Mouse (Mus musculus): ENCODE measurements around the gene Slc4a2. TPM values are rescaled to one million over a fixed set of nuclear protein-coding genes. Genes with fewer than 3 reads are reported as not detected.

The Slc4a2 gene
- total RNA-seq, 4 experiments from 2014 or later, result 31.0 to 52.6 (median 39.2) TPM

DNA sequence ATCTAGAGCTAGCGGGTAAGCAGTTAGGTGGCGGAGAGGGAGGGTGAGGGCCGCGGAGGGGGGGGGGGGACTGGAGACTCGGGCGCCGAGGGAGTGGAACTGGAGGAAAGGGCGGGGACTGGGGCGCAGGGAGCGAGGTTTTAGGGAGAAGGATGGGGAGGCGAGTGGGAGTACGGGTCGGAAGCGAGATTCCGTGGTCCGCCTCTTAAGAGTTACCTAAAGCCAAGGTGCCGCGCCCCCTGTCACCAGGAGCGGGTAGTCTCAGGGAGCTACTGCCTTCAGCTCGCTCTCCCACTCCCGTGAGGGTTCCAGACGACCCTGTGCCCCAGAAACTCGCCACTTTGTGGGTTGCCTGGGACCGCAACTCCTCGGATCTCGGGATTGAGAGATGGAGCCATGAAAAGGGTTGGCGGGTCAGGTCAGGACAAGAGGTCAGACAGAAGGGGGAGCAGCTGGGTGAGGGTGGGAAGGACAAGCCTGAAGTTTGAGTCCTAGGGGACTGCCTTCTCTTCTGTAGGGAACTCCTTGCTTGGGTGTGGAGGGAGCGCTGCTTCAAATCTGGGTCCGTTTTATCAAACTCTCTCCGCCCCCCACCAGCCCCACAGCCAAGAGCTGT lies 1.9 kb downstream of the Slc4a2 start:
- DNase-seq (ENCODE audit: low spot score in 2 of 2), result peak in 1 of 2 experiments; percentile 38

DNA sequence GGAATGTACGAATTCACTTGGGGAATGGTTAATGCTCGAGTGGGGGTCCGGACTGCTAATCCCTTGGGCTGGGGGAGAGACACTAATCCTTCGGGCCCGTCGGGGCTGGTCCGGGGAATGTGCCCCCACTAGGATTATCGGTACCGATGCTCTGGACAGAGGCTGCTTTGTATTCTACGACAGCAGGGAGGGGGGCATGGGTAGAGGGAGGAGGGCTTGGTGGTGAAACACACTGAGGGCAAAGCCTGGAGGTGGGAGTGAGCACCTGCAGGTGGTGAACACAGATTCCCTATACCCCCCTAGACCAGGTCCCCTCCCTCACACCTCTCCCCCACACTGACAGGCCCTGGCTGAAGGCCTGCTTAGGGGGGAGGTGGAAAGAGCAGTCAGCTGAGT lies 2.4 kb downstream of the Slc4a2 start:
- DNase-seq (ENCODE audit: low spot score in 2 of 2), result peak in 1 of 2 experiments; percentile 47

DNA sequence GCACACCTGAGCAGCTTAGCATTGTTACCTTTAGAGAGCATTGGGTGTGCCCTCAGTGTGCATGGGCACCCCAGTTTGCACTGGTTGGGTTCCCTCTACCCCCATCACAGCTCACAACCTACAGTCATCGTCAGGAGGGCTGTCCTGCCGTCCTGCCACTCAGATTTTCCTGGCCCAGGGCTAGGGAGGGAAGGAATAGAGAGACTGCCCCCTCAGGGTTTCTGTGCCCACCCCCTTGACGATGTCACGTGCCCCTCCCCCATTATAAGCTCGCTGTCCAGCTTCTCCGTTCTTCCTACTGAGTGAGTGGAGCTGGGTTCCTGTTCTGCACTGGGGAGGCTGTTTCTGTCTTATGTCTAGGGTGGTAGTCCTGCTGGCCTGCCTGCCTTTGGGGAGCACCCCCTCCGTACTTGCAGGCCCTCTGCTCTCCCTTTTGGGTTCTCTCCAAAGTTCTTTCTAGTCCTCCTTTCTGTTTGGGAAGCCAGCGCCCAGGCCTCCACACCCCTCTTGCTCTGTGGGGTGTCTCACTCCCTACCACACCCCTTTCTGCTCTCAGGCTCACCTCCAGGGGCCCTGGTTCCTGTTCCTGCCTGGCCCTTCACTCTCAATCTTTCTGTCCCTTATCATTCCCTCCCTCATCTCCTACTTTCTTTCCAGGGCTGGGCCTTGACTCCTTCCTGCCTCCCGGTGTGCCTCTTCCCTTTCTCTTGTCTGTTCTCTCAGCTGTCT lies 3.1 kb downstream of the Slc4a2 start:
- peak in 1 of 2 experiments; percentile 20 for DNase-seq (ENCODE audit: low spot score in 2 of 2)

DNA sequence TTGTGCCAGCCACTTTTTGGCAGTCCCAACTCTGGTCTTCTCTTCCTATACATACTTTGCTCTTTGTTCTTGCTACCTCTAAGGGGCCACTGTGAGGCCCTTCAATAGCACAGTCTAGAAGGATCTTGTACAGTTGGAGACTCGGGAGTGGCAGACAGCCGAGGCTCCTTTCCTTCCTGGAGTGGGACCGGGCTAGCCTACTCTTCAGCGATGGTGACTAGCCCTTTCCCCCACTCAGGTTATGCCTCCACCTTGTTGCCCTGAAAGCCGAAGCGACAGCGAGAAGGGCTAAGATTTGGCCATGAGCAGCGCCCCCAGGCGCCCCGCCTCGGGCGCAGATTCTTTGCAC lies 3.6 kb downstream of the Slc4a2 start:
- DNase-seq (ENCODE audit: low spot score in 2 of 2), result peak in 1 of 2 experiments; percentile 9

DNA sequence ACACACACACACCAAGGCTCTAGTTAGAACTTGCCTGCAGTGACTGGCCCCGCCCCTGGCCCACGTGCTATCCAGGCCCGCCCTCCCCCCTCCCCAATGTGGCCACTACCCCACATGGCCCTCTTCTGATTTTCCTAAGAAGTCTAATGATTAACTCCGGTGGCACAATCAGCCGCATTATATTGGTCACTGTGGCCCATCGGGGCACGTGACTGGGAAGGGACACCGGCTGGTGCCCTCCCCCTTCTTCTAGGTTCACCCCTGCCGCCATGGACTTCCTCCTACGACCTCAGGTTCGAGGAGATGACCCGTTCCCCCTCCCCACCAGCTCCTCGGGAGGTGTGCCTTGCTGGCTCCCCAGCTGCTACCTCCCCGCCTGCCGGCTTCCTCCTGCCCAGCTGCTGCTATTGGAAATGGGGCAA lies 4.4 kb downstream of the Slc4a2 start:
- peak in 1 of 2 experiments; percentile 18 for DNase-seq (ENCODE audit: low spot score in 2 of 2)

DNA sequence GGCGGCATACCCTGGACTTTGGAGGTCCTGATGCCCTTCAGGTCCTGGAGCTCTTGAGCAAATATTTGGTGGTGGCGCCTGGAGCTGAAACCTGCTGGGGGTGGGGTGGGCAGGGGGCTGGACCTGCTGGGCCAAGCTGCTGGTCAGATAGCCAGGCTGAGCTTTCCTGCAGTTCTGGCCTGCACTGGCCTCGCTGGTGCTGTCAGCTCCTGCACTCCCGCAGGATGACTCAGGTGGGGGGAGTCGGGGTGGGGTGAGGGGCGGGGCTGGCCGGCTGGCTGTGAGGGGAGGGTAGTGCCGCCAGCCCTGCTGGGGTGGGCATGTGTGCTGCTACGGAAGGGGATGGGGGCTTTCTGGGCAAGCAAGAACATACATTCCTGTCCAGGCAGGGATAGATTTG lies 5.0 kb downstream of the Slc4a2 start:
- DNase-seq (ENCODE audit: low spot score in 2 of 2), result no peak

DNA sequence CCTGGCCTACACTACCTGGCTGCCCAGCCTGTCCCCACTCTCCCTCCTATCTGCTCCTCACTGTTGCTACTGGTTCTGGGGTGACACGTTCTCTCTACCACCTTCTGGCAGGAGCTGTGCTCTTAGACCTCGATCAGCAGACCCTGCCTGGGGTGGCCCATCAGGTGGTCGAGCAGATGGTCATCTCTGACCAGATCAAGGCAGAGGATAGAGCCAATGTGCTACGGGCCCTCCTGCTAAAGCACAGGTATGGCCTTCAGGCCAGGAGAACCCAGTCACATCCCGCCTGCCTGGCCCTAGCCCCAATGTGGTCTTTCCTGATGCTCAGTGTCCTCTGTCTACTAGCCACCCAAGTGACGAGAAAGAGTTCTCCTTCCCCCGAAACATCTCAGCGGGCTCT lies 10.4 kb downstream of the Slc4a2 start:
- DNase-seq (ENCODE audit: low spot score in 2 of 2), result no peak

DNA sequence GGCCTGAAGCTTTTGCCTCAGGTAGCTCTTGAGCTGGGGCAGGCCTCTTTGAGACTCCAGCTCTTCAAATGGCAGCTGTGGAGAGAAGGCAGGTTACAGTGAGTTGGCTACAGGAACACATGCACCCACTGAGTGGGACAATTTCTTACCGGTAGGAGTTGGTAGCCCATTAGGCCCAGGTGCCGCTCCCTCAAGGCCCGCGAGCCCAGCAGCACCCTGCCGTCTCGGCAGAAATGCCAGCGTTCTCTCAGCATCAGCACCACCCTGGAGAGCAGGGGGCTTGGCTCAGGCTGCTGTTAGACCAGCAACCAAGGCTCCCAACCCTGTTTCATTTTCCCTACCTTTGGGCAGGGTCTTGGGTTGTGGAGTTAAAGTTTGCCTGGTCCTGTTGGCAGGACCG lies 17.6 kb downstream of the Slc4a2 start:
- no peak for DNase-seq (ENCODE audit: low spot score in 2 of 2)

DNA sequence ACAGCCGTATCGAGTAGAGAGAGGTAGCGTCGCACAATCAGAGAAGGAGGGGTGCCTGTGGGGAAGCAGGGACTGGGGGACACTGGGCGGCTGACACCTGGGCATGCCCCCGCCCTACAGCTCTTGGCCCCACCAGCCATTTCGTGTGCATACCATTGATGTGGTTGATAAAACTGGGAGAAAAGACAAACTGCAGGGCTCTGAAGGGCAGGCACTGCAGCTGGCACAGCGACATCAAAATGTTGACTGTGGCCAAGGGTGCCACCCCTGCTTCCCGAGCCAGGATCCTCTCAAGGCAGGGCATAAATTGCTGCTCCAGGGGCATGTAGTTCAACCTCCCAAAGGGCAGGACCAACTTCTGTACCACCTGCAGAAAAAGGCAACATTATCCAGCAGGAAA lies 18.4 kb downstream of the Slc4a2 start:
- no peak for DNase-seq (ENCODE audit: low spot score in 2 of 2)

DNA sequence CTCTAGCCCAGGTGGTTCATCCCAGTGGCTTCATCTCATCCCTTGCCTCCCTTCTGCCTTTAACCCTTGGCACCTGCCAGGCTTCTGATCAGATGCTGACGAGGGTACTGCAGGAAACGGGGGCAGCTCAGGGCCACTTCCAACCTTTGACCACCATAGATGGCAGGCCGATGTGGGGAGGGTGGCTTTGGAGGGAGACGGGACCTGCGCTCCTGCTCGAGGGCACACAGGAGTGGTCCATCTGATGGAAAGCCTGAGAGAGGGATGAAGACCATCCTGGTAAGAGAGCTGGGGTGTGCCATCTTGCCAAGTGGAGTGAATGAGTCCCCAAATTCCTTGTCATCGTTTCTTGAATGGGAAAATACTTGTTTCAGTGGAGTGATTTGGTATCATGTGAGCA lies 19.6 kb downstream of the Slc4a2 start:
- DNase-seq (ENCODE audit: low spot score in 2 of 2), result no peak

DNA sequence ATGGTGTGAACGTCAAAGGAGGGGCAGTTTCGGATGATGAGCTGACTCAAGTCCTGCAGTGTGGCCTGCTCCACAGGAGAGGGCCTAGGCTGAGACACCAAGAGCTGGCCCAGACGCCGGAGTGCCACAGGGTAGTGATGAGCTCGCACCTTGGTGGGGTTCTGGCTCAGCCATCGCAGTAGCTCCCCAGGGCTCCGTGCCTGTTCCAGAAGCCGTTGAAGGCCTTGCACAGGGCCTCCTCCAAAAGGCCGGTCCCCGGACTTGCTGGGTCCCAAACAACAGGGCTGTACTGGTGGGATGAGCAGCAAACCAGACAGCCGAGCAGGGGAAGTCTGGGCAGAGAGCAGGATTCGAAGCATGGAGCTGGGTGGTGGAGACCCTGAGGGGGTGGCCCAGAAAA lies 20.3 kb downstream of the Slc4a2 start:
- DNase-seq (ENCODE audit: low spot score in 2 of 2), result no peak

DNA sequence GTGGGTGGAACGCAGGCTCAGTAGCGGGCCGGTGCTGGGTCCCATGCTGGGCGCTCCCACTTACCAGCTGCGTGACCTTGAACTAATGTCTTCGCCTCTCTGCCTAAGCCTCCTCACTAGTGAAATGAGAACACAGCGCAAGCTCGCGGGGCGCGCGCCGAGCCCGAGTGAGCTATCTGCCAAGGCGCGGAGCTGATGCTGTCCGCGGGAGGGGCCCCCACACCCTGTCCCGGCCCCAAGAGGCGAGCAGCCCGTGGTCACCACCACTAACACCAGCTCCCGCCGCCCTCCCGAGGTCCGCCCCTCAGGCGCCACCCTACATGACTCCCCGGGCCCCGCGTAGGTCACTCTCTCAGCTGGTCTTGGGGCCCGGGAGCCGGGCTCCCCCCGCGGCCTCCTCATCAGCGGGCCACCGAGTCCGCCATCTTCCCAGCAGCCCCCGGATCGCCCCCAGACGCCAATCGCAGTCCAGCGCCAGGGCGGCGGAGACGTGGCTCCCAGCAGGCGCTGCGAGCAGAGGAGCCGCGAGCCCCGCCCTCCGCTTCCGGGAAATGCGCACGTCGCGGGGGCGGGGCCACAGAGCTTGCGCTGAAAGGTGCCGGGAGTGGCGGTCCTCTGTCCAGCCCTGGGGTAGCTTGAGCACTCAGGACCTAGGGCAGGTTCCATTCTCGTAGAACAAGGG lies 21.2 kb downstream of the Slc4a2 start, which contains the start of gene Fastk:
Fastk (minus strand) TSS at position 542 of the 682 bp plus-strand sequence.
- peak; percentile 78 to 92 for DNase-seq (ENCODE audit: low spot score in 2 of 2)

DNA sequence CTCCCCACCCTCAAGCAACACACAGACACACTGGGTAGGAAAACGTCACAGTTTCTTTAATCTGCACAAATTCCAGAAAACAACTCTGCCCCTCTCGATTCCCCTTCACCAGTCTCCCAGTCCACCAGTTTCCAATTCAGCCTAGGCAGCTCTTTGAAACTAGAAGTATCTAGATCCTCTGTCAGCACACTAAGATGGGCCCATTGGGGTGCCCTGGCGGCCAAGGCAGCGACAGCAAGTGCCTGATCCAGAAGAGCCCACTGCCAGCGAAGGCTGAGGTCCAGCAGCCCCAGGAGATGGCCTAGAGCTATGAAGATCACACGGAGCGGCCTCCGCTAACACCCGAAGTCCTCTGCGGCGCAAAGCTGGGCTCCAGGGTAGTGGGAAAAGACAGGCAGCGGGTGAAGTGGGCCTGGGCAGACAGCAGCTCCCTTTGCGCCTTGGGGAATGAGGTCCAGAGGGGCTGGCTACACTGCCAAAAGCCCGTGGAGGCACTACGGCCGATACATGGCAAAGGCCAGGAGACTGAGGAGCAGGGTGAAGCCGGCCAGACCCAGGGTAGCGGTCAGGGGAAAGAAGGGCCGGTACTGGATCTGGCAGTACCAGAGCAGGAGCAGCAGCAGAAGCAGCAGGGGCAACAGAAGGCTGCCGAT lies 21.9 kb downstream of the Slc4a2 start:
- no peak for DNase-seq (ENCODE audit: low spot score in 2 of 2)

DNA sequence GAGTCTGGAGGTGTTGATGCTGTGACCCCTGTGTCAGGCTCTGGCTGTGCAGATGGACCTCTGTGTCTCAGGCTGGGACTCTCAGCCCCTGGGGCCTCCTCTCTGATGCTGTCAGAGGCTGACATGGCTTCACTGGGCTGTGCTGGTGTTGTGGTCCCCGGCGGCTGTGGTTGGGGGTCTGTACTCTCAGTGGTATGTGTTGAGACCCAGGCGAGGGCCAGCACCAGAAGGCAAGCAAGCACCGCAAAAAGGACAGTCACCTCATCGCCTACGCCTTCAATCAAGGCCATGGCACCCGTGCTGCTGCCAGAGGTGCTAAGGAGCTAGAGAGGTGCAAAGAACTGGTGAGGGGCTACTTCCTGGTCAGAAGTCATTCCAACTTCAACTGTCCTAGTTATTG lies 23.0 kb downstream of the Slc4a2 start:
- no peak for DNase-seq (ENCODE audit: low spot score in 2 of 2)

DNA sequence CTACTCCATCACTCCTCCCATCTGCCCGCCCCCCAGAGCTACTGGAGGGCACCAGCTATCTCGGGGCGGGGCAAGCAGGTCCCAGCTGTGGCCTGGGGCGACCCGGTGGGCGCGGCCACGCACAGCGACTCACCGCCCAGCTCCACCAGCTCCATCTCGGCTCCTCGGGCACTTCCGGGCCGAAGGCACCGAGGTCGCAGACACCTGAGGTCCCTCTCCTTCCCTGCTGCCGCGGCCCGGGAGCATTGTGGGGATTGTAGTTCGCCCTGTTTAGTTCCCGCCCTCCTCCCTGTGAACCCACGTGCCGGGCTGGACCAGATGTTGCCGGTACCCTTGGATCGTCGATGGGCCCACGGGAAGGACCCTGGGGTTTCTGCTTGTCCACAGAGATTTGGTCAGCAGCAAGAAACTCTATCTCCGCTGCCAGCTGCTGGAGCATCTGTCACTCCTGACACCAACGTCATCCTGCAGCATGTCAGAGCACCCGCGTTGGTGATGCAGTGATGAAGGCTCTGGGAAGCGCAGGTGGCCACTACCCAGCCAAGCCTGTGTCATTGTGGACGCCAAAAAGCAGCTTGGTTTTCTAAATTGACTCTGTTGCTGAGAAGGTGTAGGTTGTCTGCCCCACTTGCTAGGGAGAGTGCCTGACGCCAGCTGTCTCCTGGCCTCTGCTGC lies 24.1 kb downstream of the Slc4a2 start, which contains the start of gene Tmub1:
Tmub1 (minus strand) TSS at position 231 of the 675 bp plus-strand sequence.
- DNase-seq (ENCODE audit: low spot score in 2 of 2), result peak; percentile 78 to 83

DNA sequence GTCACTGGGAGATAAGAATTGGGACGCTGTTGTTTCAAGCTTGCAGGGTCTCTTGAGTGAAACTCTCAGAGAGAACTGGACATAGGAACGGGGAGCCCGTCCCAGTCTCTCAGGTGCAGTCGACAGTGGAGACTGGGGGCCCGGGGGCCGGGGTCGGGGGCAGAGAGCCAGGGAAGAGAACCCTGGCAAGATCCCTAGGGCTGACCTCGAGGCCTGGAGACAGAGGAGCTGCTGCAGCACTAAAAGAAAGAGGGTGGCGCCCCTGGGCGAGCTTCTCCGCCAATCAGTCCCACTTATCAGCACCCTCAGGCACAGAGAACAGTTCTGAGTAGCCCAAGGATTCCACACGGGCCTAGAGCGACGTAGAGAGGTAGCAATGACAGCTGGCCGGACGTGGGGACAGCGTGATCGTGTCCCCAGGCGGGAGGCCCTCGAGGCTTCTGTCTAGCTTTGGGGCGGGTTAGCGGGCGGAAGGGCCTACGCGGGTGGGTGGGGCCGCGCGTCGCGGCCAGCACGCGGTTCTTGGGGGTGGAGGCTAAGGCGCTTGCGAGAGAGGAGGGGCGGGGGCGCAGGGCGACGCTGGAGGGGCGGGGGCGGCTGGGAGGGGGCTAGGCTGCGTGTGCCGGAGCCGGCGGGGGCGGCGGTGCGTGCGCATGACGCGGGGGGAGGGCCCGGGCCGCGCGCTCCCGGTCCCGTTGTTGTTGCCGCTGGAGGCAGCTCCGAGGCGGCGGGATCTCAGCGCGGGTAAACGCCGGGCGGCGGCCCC lies 27.8 kb downstream of the Slc4a2 start:
- DNase-seq (ENCODE audit: low spot score in 2 of 2), result peak; percentile 61 to 86

DNA sequence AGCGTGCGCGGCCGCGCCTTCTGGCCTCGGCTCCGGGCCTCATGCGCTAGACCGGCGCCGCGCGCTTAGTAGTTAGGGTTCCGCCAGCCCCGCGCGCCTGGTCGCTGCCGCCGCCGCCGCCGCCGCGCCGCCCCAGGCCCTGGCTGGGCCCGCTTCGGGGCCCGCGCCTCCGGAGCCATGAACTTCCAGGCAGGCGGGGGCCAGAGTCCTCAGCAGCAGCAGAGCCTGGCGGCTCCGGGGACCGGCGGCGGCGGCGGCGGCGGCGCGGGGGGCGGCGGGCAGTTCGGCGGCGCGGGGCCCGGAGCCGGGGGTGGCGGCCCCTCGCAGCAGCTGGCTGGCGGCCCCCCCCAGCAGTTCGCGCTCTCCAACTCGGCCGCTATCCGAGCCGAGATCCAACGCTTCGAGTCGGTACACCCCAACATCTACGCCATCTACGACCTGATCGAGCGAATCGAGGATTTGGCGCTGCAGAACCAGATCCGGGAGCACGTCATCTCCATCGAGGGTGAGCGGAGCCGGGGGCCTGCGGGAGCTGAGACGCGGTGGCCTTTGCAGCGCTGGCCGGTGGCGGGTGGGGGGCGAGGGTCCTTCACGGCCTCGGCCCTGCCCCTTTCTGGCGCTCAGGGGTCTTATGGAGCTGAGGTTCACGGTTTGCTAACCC lies 28.5 kb downstream of the Slc4a2 start, which contains the start of gene Agap3:
Agap3 (plus strand) TSS at position 148 of the 661 bp plus-strand sequence.
- no peak for DNase-seq (ENCODE audit: low spot score in 2 of 2)

DNA sequence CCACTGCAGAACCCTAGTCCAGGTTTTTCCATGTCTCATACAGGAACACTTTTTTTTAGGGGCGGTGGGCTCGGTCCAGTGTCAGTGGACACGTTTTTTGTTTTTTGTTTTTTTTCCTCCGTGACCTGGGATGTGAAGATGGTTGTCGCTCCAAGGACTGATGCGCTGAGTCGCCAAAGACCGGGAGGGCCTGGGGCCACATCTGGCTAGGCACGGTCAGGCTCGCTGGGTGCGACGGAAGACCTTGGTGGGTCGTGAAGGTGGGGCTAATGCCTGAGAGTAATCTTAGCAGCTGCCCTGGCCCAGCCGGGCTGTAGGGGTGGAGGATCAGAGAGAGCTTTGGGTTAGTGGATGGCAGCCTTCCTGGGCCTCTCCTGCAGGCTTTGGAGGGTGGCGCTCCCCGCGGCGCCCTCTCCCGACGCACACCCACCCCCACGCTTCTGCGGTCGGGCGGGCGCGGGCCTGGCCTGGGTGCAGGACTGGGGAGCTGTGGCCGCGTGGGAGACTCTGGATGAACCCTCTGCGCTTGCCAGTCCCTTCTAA lies 29.1 kb downstream of the Slc4a2 start:
- no peak for DNase-seq (ENCODE audit: low spot score in 2 of 2)

DNA sequence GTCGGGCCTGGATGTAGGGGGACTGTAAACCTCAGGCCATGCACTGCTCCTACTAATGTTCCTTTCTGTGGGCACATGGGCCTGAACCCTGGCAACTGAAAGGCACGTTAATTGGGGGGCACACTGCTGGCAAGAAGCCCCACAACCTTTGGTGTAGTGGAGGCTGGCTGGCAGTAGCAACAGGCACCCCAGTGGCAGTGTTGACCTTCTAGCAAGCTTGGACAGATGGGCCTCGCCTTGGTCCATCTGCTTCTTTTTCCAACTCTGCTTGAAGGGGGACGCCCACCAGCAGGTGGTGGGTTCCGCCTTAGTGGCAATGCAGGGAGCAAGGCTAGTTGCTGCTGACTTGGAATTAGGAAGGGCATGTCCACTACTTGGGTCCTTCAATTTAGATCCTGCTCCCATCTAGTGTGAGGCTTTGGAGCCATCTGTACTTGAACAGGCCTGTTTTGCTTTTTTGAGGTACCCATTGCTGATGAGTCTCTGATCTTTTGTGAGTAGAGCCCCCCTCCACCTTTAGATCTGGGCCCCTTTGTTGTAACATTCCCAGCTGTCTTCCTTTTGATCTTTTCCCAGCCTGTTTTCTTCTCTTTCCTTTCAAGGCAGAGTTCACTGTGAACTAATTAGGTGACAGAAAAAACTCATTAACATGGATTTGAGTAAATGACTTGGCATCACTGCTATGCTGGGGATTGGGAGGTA lies 29.8 kb downstream of the Slc4a2 start:
- no peak for DNase-seq (ENCODE audit: low spot score in 2 of 2)

Data from left cerebral cortex, adult 8-10 months (tissue).